Mouse (Mus musculus): ENCODE measurements around the gene Fmod.

Gene Fmod

DNA sequence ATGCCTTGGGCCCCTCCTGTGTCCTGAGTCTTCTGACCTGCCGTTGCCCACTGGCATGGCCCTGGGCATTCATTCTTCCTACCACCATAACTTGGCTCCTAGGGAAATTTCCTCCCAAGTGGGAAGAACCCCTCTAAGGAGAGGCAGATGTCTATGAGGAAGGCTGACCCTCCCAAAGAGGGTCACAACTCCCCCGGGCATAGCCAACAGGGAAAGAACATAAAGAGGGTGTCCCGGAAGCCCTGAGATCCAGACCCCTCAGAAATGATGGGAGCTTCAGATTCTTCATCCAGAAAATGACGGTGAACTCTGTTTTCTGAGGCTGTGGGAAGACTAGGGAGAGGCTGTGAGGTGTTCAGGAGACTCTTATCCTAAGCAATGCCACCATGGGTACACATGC is 58.7 kb downstream of the Fmod start:
- DNase-seq (ENCODE audit: low spot score in 2 of 2), result no peak

DNA sequence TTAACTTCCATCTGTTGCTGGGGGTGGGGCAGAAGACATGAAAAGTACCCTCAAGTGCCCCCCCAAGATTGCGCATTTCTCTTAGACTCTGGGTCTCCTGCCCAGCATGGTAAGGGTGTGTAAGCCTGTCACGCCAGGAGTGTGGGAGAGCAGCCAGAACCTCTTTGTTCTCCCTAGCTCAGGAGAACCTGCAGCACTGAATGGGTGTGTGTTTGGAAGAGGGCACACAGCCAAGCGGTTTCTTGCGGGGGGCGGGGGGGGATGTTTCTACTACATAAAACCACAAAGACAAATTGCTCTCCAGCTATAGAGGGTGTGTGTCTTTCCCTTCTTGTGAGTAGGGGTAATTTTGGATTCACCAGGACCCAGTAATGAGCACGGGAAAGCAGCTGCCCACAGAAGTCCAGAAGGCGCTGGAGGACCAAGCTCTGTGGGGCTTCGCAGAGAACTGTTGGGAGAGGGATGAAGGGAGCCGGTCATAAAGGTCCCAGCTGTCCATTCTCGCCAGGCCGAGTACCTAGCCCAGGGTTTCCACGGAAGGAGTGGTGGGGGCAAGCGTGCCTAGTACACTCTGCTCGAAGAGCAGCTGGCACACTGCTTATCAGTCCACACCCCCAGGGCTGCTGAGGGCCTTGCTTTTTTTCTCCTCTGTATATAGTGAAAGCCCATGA is 59.3 kb downstream of the Fmod start:
- no peak for DNase-seq (ENCODE audit: low spot score in 2 of 2)

DNA sequence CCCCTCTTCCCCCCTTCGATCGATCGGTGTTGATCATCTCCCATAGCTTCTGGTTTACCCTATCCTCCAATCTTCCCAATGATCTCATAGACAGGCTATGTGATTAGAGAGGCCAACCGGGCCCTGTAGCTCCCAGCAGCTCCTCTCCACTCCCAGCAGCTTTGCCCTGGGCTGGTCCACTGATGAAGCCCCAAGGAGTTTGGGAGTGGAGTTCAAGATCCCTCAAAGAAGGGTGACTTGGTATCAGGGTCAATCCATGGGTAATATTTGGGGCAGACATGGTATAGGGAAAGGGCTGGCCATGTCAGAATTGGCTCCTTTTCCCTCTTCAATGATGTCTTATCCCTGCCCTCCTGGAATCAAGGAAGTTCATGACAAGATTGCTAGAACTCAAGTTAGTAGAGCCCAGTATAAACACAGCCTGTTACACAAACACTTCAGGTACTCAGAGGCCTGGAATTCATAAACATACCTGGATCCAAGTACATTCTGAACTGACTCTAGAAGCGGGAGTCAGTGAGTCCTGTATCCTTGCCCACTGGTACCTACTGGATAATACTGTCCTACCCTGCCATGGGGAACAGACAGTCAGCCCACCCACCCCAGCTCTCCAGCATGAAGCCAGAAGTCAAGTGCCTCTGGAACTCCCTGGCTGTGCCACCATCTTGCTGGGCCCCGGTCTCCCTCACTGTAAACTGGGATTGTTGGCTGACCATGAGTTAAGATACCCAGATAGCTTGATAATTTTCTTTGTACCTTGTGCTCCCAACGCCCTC is 60.2 kb downstream of the Fmod start:
- no peak for DNase-seq (ENCODE audit: low spot score in 2 of 2)
